Mouse (Mus musculus) testis, adult 2 months (tissue): ENCODE data around the gene Sdhaf3. TPM values are rescaled to one million over a fixed set of nuclear protein-coding genes. Genes with fewer than 3 reads are reported as not detected.

Source experiments
- H3K27ac ChIP-seq: fragments of 200-500 bp; 2 replicates; pipeline ENCODE4 v1.5.1; 2012; ENCODE audit warnings: low read depth, low read length; ENCODE audit not compliant: control insufficient read depth, insufficient read depth
- H3K27me3 ChIP-seq: fragments of 200-500 bp; 2 replicates; pipeline ENCODE4 v1.6.1; 2012; ENCODE audit warnings: mild to moderate bottlenecking, low read length, moderate library complexity; ENCODE audit not compliant: control insufficient read depth, insufficient read depth
- H3K36me3 ChIP-seq: fragments of 200-500 bp; 2 replicates; pipeline ENCODE4 v1.6.1; 2012; ENCODE audit warnings: mild to moderate bottlenecking, low read length; ENCODE audit not compliant: control insufficient read depth, insufficient read depth
- H3K4me1 ChIP-seq: fragments of 200-500 bp; 2 replicates; pipeline ENCODE4 v1.6.1; 2012; ENCODE audit warnings: low read length; ENCODE audit not compliant: control insufficient read depth, insufficient read depth
- H3K4me3 ChIP-seq: fragments of 200-500 bp; 2 replicates; pipeline ENCODE4 v1.5.1; 2012; ENCODE audit warnings: low read depth, mild to moderate bottlenecking, low read length, moderate library complexity, mixed read lengths; ENCODE audit not compliant: control insufficient read depth
- CTCF ChIP-seq: fragments of 200-500 bp; IDR thresholded peaks from 2 replicates; pipeline ENCODE4 v1.5.1; 2012; ENCODE audit warnings: low read depth, mild to moderate bottlenecking, inconsistent platforms, low read length, moderate library complexity; ENCODE audit not compliant: control insufficient read depth, insufficient read depth, insufficient replicate concordance
- polyA plus RNA-seq: library from polyadenylated mRNA; depleted of rRNA; stranded (reverse); fragments of >200 nt; gene quantifications from 2 replicates; pipeline ENCODE4 v1.2.3, GENCODE M21; 2012; rRNA removed

Sdhaf3 gene
- polyA plus RNA-seq, 1 experiment: 0.95 TPM

- Histone ChIP-seq H3K36me3 (no peaks in the 10 kb centered on the region), H3K27me3 (no peaks in the 10 kb centered on the region), H3K27ac (no peak overlapping the region), H3K4me1 (no peaks in the 10 kb centered on the region), H3K4me3 (no peak overlapping the region)
- no peak for TF ChIP-seq CTCF
Observed at GRCm38 (mm10) chr6:7092094-7092493, 136.3 kb downstream of the Sdhaf3 start.

Other genes starting within 250 kb of the Sdhaf3 start
- gene Dlx6, start 92.7 kb upstream of the Sdhaf3 start, polyA plus RNA-seq: 10.8 and 12.3 TPM in 2 replicates
- 4.3 and 4.5 TPM in 2 replicates for gene Dlx5, start 73.9 kb upstream of the Sdhaf3 start, polyA plus RNA-seq